Mouse (Mus musculus) myocyte (in vitro differentiated cells): ENCODE data around the gene Gm10722.
"Not testable (repeated sequence)": the region's sequence is repeated elsewhere in the genome, so short reads cannot be mapped to it uniquely, and the experiment has no call there.

Experiments used
- MYOD1 ChIP-seq, 3 experiments: IDR thresholded peaks; one replicate each; pipeline ENCODE4 v1.6.1; 2011; ENCODE audit warnings: control low read depth in 2 of 3, low read depth in 2 of 3, mild to moderate bottlenecking in 2 of 3, moderate library complexity in 1 of 3; ENCODE audit not compliant: insufficient read length in 2 of 3, control insufficient read depth in 1 of 3
- POLR2A ChIP-seq: IDR thresholded peaks from one replicate; pipeline ENCODE4 v1.6.1; 2011; ENCODE audit warnings: low read depth, mild to moderate bottlenecking, control low read depth, moderate library complexity; ENCODE audit not compliant: insufficient read length

- not testable (repeated sequence) for TF ChIP-seq POLR2A; MYOD1 (IDR thresholded peaks at IDR 0.05; ENCODE audit: control insufficient read depth in 1 of 3, insufficient read length in 2 of 3, low read depth in 2 of 3)
Measured at GRCm38 (mm10) chr9:3012733-3013279, 12.1 kb downstream of the Gm10722 start, which contains the start of gene Gm10721.
